29 mouse cellular contexts compared by ENCODE assay signal in genomic region chr5:81256091-81256490, GRCm38 (mm10).
DNase-seq lines count a peak whose midpoint lies in the region; ATAC-seq and TF ChIP-seq lines count a peak whose summit lies in the region.
"Had no signal": no experiment of that assay in that cellular context is flagged by ENCODE, and none has a peak within 500 bp of the region (broad histone marks: within the 10 kb centered on the region; RNA-seq: fewer than 3 reads in every experiment).

No protein-coding gene starts in this region.

- TF ChIP-seq CTCF in hindbrain, postnatal 0 days (IDR thresholded peaks at IDR 0.05; ENCODE audit: low read depth) = no peak
- TF ChIP-seq CTCF in cerebellum, adult 2 months (IDR thresholded peaks at IDR 0.05; ENCODE audit: borderline replicate concordance, insufficient read depth, low read depth, low read length) = no peak

- H3K4me3 ChIP-seq in forebrain, embryonic 14.5 days (ENCODE audit: low read depth, low read length) = no peak overlapping the region
- H3K4me3 ChIP-seq in forebrain, embryonic 13.5 days = no peak overlapping the region
- no peak overlapping the region for H3K4me3 ChIP-seq in hindbrain, postnatal 0 days (ENCODE audit: low read length)
- no peak overlapping the region for H3K4me3 ChIP-seq in hindbrain, embryonic 12.5 days
- H3K4me3 ChIP-seq in cerebellum, adult 2 months (replicated peaks; ENCODE audit: insufficient read depth, low read depth, low read length) = no peak overlapping the region
- H3K4me3 ChIP-seq: erythroblast, embryonic 14.5 days; forebrain, embryonic 12.5 days; gastrocnemius, adult 2 months; heart, embryonic 12.5 days; hindbrain, embryonic 15.5 days; layer of hippocampus, adult 2 months; left cerebral cortex, adult 2 months; limb, embryonic 12.5 days; liver, embryonic 15.5 days; stomach, embryonic 15.5 days had no signal

- TF ChIP-seq POLR2A in cerebellum, adult 2 months (IDR thresholded peaks at IDR 0.05; ENCODE audit: borderline replicate concordance, insufficient read depth, low read length) = no peak

- no peaks in the 10 kb centered on the region for H3K36me3 ChIP-seq in forebrain, embryonic 14.5 days (ENCODE audit: control insufficient read depth, insufficient read depth, low read length)
- H3K36me3 ChIP-seq in forebrain, embryonic 13.5 days (ENCODE audit: poor library complexity, severe bottlenecking) = no peaks in the 10 kb centered on the region
- no peaks in the 10 kb centered on the region for H3K36me3 ChIP-seq in hindbrain, postnatal 0 days (ENCODE audit: insufficient read depth, low read length)
- H3K36me3 ChIP-seq in hindbrain, embryonic 12.5 days = no peaks in the 10 kb centered on the region
- H3K36me3 ChIP-seq: forebrain, embryonic 12.5 days; heart, embryonic 12.5 days; hindbrain, embryonic 15.5 days; limb, embryonic 12.5 days; liver, embryonic 15.5 days; stomach, embryonic 15.5 days had no signal

- H3K4me2 ChIP-seq in forebrain, embryonic 14.5 days (ENCODE audit: low read length) = no peak overlapping the region
- H3K4me2 ChIP-seq in forebrain, embryonic 13.5 days = no peak overlapping the region
- no peak overlapping the region for H3K4me2 ChIP-seq in hindbrain, postnatal 0 days (ENCODE audit: low read depth, low read length)
- no peak overlapping the region for H3K4me2 ChIP-seq in hindbrain, embryonic 12.5 days (replicated peaks)
- H3K4me2 ChIP-seq: forebrain, embryonic 12.5 days; heart, embryonic 12.5 days; hindbrain, embryonic 15.5 days; limb, embryonic 12.5 days; liver, embryonic 15.5 days; lung, embryonic 14.5 days; stomach, embryonic 15.5 days had no signal

- DNase-seq in forebrain, embryonic 14.5 days (ENCODE audit: low spot score) = peak; percentile 33
- peak; percentile 11 for DNase-seq in hindbrain, postnatal 0 days (ENCODE audit: low spot score)
- DNase-seq in cerebellum, adult 2 months = peak; percentile 21 to 80
- DNase-seq in telencephalon, adult 2 months (ENCODE audit: low read depth, low spot score) = peak; percentile 41
- DNase-seq in heart, adult 8-10 months (ENCODE audit: low spot score) = no peak
- DNase-seq: adrenal gland, postnatal 14 days; gastrocnemius, adult 2 months; gastrocnemius, postnatal 36 days; heart, adult 18-20 months; heart, postnatal 4 days; kidney, adult 2 months; kidney, postnatal 36 days; lung, embryonic 14.5 days; lung, postnatal 14 days; midbrain, embryonic 14.5 days; retina, postnatal 1 day; thymus, postnatal 14 days had no signal

- H3K9me3 ChIP-seq in forebrain, embryonic 14.5 days (replicated peaks; ENCODE audit: control insufficient read depth, low read length) = no peaks in the 10 kb centered on the region
- H3K9me3 ChIP-seq in forebrain, embryonic 13.5 days (replicated peaks) = no peaks in the 10 kb centered on the region
- no peaks in the 10 kb centered on the region for H3K9me3 ChIP-seq in hindbrain, postnatal 0 days (ENCODE audit: low read length)
- H3K9me3 ChIP-seq in hindbrain, embryonic 12.5 days (replicated peaks) = no peaks in the 10 kb centered on the region
- H3K9me3 ChIP-seq: forebrain, embryonic 12.5 days; heart, embryonic 12.5 days; hindbrain, embryonic 15.5 days; limb, embryonic 12.5 days; liver, embryonic 15.5 days; stomach, embryonic 15.5 days had no signal

- WGBS in forebrain, embryonic 14.5 days = 80% methylated on average over 3 of the region's 3 CpGs
- 83% methylated on average over 3 of the region's 3 CpGs for WGBS in forebrain, embryonic 13.5 days
- WGBS in hindbrain, postnatal 0 days = 79% methylated on average over 3 of the region's 3 CpGs
- 90% methylated on average over 3 of the region's 3 CpGs for WGBS in hindbrain, embryonic 12.5 days
- WGBS in cerebellum, adult 2 months = 16% methylated on average over 3 of the region's 3 CpGs

- H3K27me3 ChIP-seq in forebrain, embryonic 14.5 days (replicated peaks; ENCODE audit: control insufficient read depth, insufficient read depth, low read length) = no peaks in the 10 kb centered on the region
- H3K27me3 ChIP-seq in forebrain, embryonic 13.5 days = no peaks in the 10 kb centered on the region
- no peaks in the 10 kb centered on the region for H3K27me3 ChIP-seq in hindbrain, postnatal 0 days (ENCODE audit: insufficient read depth, low read length)
- H3K27me3 ChIP-seq in hindbrain, embryonic 12.5 days = no peaks in the 10 kb centered on the region
- H3K27me3 ChIP-seq in cerebellum, adult 2 months (ENCODE audit: control insufficient read depth, insufficient read depth, low read length) = no peaks in the 10 kb centered on the region; the same call in 1 of the 2 replicates
- H3K27me3 ChIP-seq: forebrain, embryonic 12.5 days; heart, embryonic 12.5 days; hindbrain, embryonic 15.5 days; limb, embryonic 12.5 days; liver, embryonic 15.5 days; stomach, embryonic 15.5 days had no signal

- no peaks in the 10 kb centered on the region for H3K4me1 ChIP-seq in forebrain, embryonic 14.5 days (ENCODE audit: control insufficient read depth, insufficient read depth, low read length)
- H3K4me1 ChIP-seq in forebrain, embryonic 13.5 days = no peaks in the 10 kb centered on the region
- no peaks in the 10 kb centered on the region for H3K4me1 ChIP-seq in hindbrain, postnatal 0 days (ENCODE audit: insufficient read depth, low read length)
- H3K4me1 ChIP-seq in hindbrain, embryonic 12.5 days = no peaks in the 10 kb centered on the region
- H3K4me1 ChIP-seq in cerebellum, adult 2 months (ENCODE audit: control insufficient read depth, insufficient read depth, low read length) = peaks cover 5% of the 10 kb centered on the region; the same call in 1 of the 2 replicates
- H3K4me1 ChIP-seq: forebrain, embryonic 12.5 days; heart, embryonic 12.5 days; hindbrain, embryonic 15.5 days; limb, embryonic 12.5 days; liver, embryonic 15.5 days; stomach, embryonic 15.5 days had no signal

- no peak overlapping the region for H3K9ac ChIP-seq in forebrain, embryonic 14.5 days (ENCODE audit: low read length)
- no peak overlapping the region for H3K9ac ChIP-seq in forebrain, embryonic 13.5 days
- no peak overlapping the region for H3K9ac ChIP-seq in hindbrain, postnatal 0 days (replicated peaks; ENCODE audit: low read length)
- H3K9ac ChIP-seq in hindbrain, embryonic 12.5 days = no peak overlapping the region
- H3K9ac ChIP-seq: forebrain, embryonic 12.5 days; heart, embryonic 12.5 days; hindbrain, embryonic 15.5 days; limb, embryonic 12.5 days; liver, embryonic 15.5 days; lung, embryonic 14.5 days; stomach, embryonic 15.5 days had no signal

- no peak overlapping the region for H3K27ac ChIP-seq in forebrain, embryonic 14.5 days (ENCODE audit: low read depth, low read length)
- no peak overlapping the region for H3K27ac ChIP-seq in forebrain, embryonic 13.5 days
- H3K27ac ChIP-seq in hindbrain, postnatal 0 days = no peak overlapping the region
- no peak overlapping the region for H3K27ac ChIP-seq in hindbrain, embryonic 12.5 days
- no peak overlapping the region for H3K27ac ChIP-seq in cerebellum, adult 2 months (ENCODE audit: insufficient read depth, low read length)
- H3K27ac ChIP-seq: forebrain, embryonic 12.5 days; gastrocnemius, adult 2 months; hindbrain, embryonic 15.5 days; layer of hippocampus, adult 2 months; left cerebral cortex, adult 2 months; limb, embryonic 12.5 days; liver, embryonic 15.5 days; stomach, embryonic 15.5 days had no signal

- no peak for ATAC-seq in forebrain, embryonic 14.5 days
- ATAC-seq in forebrain, embryonic 13.5 days = no peak
- no peak for ATAC-seq in hindbrain, postnatal 0 days
- no peak for ATAC-seq in hindbrain, embryonic 12.5 days (ENCODE audit: low FRiP score)
- ATAC-seq: CD4-positive, CD25-positive, alpha-beta regulatory T cell, adult 4 months had no signal
